Mouse (Mus musculus): ENCODE measurements around the gene Inf2. TPM values are rescaled to one million over a fixed set of nuclear protein-coding genes. Genes with fewer than 3 reads are reported as not detected.

Gene Inf2
- polyA plus RNA-seq, 1 experiment from 2014 or later: 59.8 TPM

- in situ Hi-C loops (cut with MboI; ENCODE audit: low pct_unique_long_range_greater_than_20kb): no loop called here
- DNase-seq (ENCODE audit: low read depth, low spot score): no peak
- no peak for TF ChIP-seq CTCF (IDR thresholded peaks at IDR 0.05)
- ATAC-seq: no peak
- no peaks in the 10 kb centered on the region for H3K27me3 ChIP-seq
- POLR2A ChIA-PET: no interaction called here
- CTCF ChIA-PET: no interaction called here
Measured at GRCm38 (mm10) chr12:112549287-112549686, 39.3 kb upstream of the Inf2 start.

- H3K27me3 ChIP-seq: no peaks in the 10 kb centered on the region
- peak; percentile 33 for DNase-seq (ENCODE audit: low read depth, low spot score)
- in situ Hi-C loops (cut with MboI; ENCODE audit: low pct_unique_long_range_greater_than_20kb): loop anchor here (5.0 kb wide), 1 partner anchor 65 kb away; no protein-coding TSS in a partner anchor
- POLR2A ChIA-PET: interaction anchor here (0.5 to 1.6 kb wide), 3 partner anchors 50 to 406 kb away, joined by 3 to 5 read pairs (median 3); partner anchors contain the start of gene Kif26a
- peak; percentile 98 for TF ChIP-seq CTCF (IDR thresholded peaks at IDR 0.05)
- peak; percentile 39 for ATAC-seq
- CTCF ChIA-PET: interaction anchor here (0.6 to 2.8 kb wide), 26 partner anchors 10 to 406 kb away, joined by 3 to 21 read pairs (median 4); partner anchors contain the start of genes Adssl1, Kif26a and Tmem179
Measured at GRCm38 (mm10) chr12:112551861-112552375, 36.7 kb upstream of the Inf2 start.

GRCm38 (mm10) chr12:112552520-112552919 lies 36.1 kb upstream of the Inf2 start:
- no peak for ATAC-seq
- no peak for TF ChIP-seq CTCF (IDR thresholded peaks at IDR 0.05)
- DNase-seq (ENCODE audit: low read depth, low spot score): no peak
- POLR2A ChIA-PET: interaction anchor here (1.2 to 1.6 kb wide), 2 partner anchors 49 to 72 kb away, joined by 3 to 5 read pairs; no protein-coding TSS in a partner anchor
- no peaks in the 10 kb centered on the region for H3K27me3 ChIP-seq
- in situ Hi-C loops (cut with MboI; ENCODE audit: low pct_unique_long_range_greater_than_20kb): loop anchor here (5.0 kb wide), 1 partner anchor 65 kb away; no protein-coding TSS in a partner anchor
- CTCF ChIA-PET: interaction anchor here (0.7 to 2.8 kb wide), 20 partner anchors 9 to 407 kb away, joined by 3 to 21 read pairs (median 4); partner anchors contain the start of genes Adssl1, Kif26a and Tmem179

- in situ Hi-C loops (cut with MboI; ENCODE audit: low pct_unique_long_range_greater_than_20kb): loop anchor here (5.0 kb wide), 1 partner anchor 62 kb away; no protein-coding TSS in a partner anchor
- no peak for DNase-seq (ENCODE audit: low read depth, low spot score)
- ChIA-PET POLR2A (interaction anchor here (0.5 kb wide), 1 partner anchor 22 kb away, joined by 3 read pairs; no protein-coding TSS in a partner anchor), CTCF (interaction anchor here (1.1 to 1.4 kb wide), 2 partner anchors 54 to 68 kb away, joined by 3 read pairs; no protein-coding TSS in a partner anchor)
- ATAC-seq: no peak
- no peak for TF ChIP-seq CTCF (IDR thresholded peaks at IDR 0.05)
- no peaks in the 10 kb centered on the region for H3K27me3 ChIP-seq
Measured at GRCm38 (mm10) chr12:112554900-112555299, 33.7 kb upstream of the Inf2 start.

GRCm38 (mm10) chr12:112556531-112557060 lies 32.0 kb upstream of the Inf2 start:
- POLR2A ChIA-PET: no interaction called here
- ATAC-seq: no peak
- in situ Hi-C loops (cut with MboI; ENCODE audit: low pct_unique_long_range_greater_than_20kb): no loop called here
- CTCF ChIA-PET: no interaction called here
- no peaks in the 10 kb centered on the region for H3K27me3 ChIP-seq
- no peak for TF ChIP-seq CTCF (IDR thresholded peaks at IDR 0.05)
- DNase-seq (ENCODE audit: low read depth, low spot score): no peak

GRCm38 (mm10) chr12:112557219-112557618 lies 31.4 kb upstream of the Inf2 start:
- no peak for DNase-seq (ENCODE audit: low read depth, low spot score)
- H3K27me3 ChIP-seq: no peaks in the 10 kb centered on the region
- POLR2A ChIA-PET: no interaction called here
- no peak for TF ChIP-seq CTCF (IDR thresholded peaks at IDR 0.05)
- CTCF ChIA-PET: no interaction called here
- in situ Hi-C loops (cut with MboI; ENCODE audit: low pct_unique_long_range_greater_than_20kb): no loop called here
- no peak for ATAC-seq

DNA sequence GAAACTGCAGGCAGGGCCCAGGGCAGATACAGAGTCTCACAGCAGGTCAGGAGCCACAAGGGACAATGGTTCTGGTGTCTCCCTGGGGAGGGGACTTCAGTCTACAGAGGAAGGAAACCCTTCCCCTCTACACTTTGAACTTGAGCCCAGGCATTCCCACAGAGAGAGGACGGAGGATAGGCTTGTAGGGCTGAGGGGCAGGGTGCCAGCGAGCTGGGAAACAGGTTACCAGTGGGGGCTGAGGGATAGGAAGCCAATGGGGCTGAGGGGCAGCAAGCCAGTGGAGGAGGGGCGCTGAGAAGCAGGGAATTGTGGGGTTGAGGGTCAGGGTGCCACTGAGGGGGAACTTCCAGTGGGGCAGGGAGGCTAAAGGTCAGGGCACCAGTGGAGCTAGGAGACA lies 29.4 kb upstream of the Inf2 start:
- ChIA-PET CTCF (interaction anchor here (0.7 to 0.9 kb wide), 2 partner anchors 11 to 68 kb away, joined by 3 read pairs; no protein-coding TSS in a partner anchor), POLR2A (no interaction called here)
- H3K27me3 ChIP-seq: no peaks in the 10 kb centered on the region
- ATAC-seq (no peak), DNase-seq (ENCODE audit: low read depth, low spot score) (no peak)
- no peak for TF ChIP-seq CTCF (IDR thresholded peaks at IDR 0.05)
- in situ Hi-C loops (cut with MboI; ENCODE audit: low pct_unique_long_range_greater_than_20kb): no loop called here

GRCm38 (mm10) chr12:112559671-112560070 lies 28.9 kb upstream of the Inf2 start:
- POLR2A ChIA-PET: no interaction called here
- CTCF ChIA-PET: interaction anchor here (0.7 to 0.9 kb wide), 2 partner anchors 11 to 67 kb away, joined by 3 read pairs; no protein-coding TSS in a partner anchor
- H3K27me3 ChIP-seq: no peaks in the 10 kb centered on the region
- in situ Hi-C loops (cut with MboI; ENCODE audit: low pct_unique_long_range_greater_than_20kb): no loop called here
- DNase-seq (ENCODE audit: low read depth, low spot score) (no peak), ATAC-seq (no peak)
- no peak for TF ChIP-seq CTCF (IDR thresholded peaks at IDR 0.05)

GRCm38 (mm10) chr12:112560176-112560797 lies 28.3 kb upstream of the Inf2 start:
- CTCF ChIA-PET: interaction anchor here (1.4 kb wide), 1 partner anchor 9 kb away, joined by 4 read pairs; no protein-coding TSS in a partner anchor
- POLR2A ChIA-PET: no interaction called here
- DNase-seq (ENCODE audit: low read depth, low spot score): no peak
- peak; percentile 47 for TF ChIP-seq CTCF (IDR thresholded peaks at IDR 0.05)
- in situ Hi-C loops (cut with MboI; ENCODE audit: low pct_unique_long_range_greater_than_20kb): no loop called here
- no peaks in the 10 kb centered on the region for H3K27me3 ChIP-seq
- ATAC-seq: no peak

DNA sequence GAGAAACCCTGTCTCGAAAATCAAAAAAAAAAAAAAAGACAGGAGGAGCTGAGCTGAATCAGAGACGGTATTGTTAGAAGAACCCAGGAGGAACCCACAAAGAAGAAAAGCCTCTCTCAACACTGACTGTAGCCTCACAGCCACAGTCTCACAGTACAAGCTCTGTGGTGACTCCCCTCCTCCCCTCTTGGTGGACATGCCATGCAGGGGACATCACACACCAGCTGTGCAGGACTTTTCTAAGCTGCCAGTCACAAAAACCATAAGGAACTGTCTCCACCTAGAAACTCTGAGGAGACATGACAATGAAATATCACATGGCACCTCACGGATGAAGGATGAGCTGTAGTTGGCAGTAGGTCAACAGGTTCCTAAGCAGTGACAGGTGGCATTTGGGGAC lies 27.4 kb upstream of the Inf2 start:
- H3K27me3 ChIP-seq: no peaks in the 10 kb centered on the region
- CTCF ChIA-PET: interaction anchor here (0.7 to 2.1 kb wide), 3 partner anchors 8 to 25 kb away, joined by 3 to 11 read pairs (median 4); no protein-coding TSS in a partner anchor
- POLR2A ChIA-PET: no interaction called here
- no peak for ATAC-seq
- no peak for DNase-seq (ENCODE audit: low read depth, low spot score)
- TF ChIP-seq CTCF (IDR thresholded peaks at IDR 0.05): no peak
- in situ Hi-C loops (cut with MboI; ENCODE audit: low pct_unique_long_range_greater_than_20kb): no loop called here

Data from Patski (cell line).